Mouse (Mus musculus) myocyte (in vitro differentiated cells): ENCODE data around the gene Dmrt2. TPM values are rescaled to one million over a fixed set of nuclear protein-coding genes. Genes with fewer than 3 reads are reported as not detected.

ENCODE experiments used
- H3K27me3 ChIP-seq: one replicate; pipeline ENCODE4 v1.6.1; 2011; ENCODE audit not compliant: control insufficient read depth, insufficient read depth, insufficient read length
- H3K36me3 ChIP-seq: one replicate; pipeline ENCODE4 v1.6.1; 2011; ENCODE audit not compliant: control insufficient read depth, insufficient read depth
- H3K4me2 ChIP-seq: one replicate; pipeline ENCODE4 v1.6.1; 2011; ENCODE audit warnings: low read depth, control low read depth
- H3K4me3 ChIP-seq: one replicate; pipeline ENCODE4 v1.5.1; 2011; ENCODE audit warnings: mild to moderate bottlenecking, control low read depth, moderate library complexity
- H3K79me2 ChIP-seq: one replicate; pipeline ENCODE4 v1.6.1; 2011; ENCODE audit not compliant: control insufficient read depth, insufficient read depth
- H3ac ChIP-seq: one replicate; pipeline ENCODE4 v1.6.1; 2011; ENCODE audit not compliant: control insufficient read depth, insufficient read length
- CEBPB ChIP-seq: IDR thresholded peaks from 2 replicates; pipeline ENCODE4 v1.6.1; 2011; ENCODE audit warnings: mild to moderate bottlenecking, moderate library complexity; ENCODE audit not compliant: poor library complexity, insufficient read depth, severe bottlenecking
- E2F4 ChIP-seq: IDR thresholded peaks from one replicate; pipeline ENCODE4 v1.6.1; 2011; ENCODE audit warnings: mild to moderate bottlenecking, control low read depth, moderate library complexity; ENCODE audit not compliant: insufficient read depth
- MAX ChIP-seq: IDR thresholded peaks from one replicate; pipeline ENCODE4 v1.6.1; 2011; ENCODE audit warnings: low read depth, mild to moderate bottlenecking, control low read depth
- MYOD1 ChIP-seq, 3 experiments: IDR thresholded peaks; one replicate each; pipeline ENCODE4 v1.6.1; 2011; ENCODE audit warnings: control low read depth in 2 of 3, low read depth in 2 of 3, mild to moderate bottlenecking in 2 of 3, moderate library complexity in 1 of 3; ENCODE audit not compliant: insufficient read length in 2 of 3, control insufficient read depth in 1 of 3
- MYOG ChIP-seq, 3 experiments: IDR thresholded peaks; one replicate each; pipeline ENCODE4 v1.6.1; 2011; ENCODE audit warnings: control low read depth in 2 of 3, low read depth in 2 of 3, mild to moderate bottlenecking in 2 of 3; ENCODE audit not compliant: insufficient read length in 2 of 3, control insufficient read depth in 1 of 3, insufficient read depth in 1 of 3
- POLR2A ChIP-seq: IDR thresholded peaks from one replicate; pipeline ENCODE4 v1.6.1; 2011; ENCODE audit warnings: low read depth, mild to moderate bottlenecking, control low read depth, moderate library complexity; ENCODE audit not compliant: insufficient read length
- POLR2AphosphoS2 ChIP-seq: IDR thresholded peaks from one replicate; pipeline ENCODE4 v1.6.1; 2011; ENCODE audit warnings: low read depth, control low read depth; ENCODE audit not compliant: insufficient read length
- REST ChIP-seq: IDR thresholded peaks from one replicate; pipeline ENCODE4 v1.6.1; 2011; ENCODE audit warnings: mild to moderate bottlenecking, control low read depth, moderate library complexity; ENCODE audit not compliant: insufficient read depth, insufficient read length
- SRF ChIP-seq: IDR thresholded peaks from one replicate; pipeline ENCODE4 v1.6.1; 2011; ENCODE audit warnings: low read depth; ENCODE audit not compliant: control insufficient read depth, insufficient read length
- TCF12 ChIP-seq: IDR thresholded peaks from one replicate; pipeline ENCODE4 v1.6.1; 2011; ENCODE audit warnings: mild to moderate bottlenecking, control low read depth; ENCODE audit not compliant: poor library complexity, insufficient read depth, severe bottlenecking
- TCF3 ChIP-seq: IDR thresholded peaks from one replicate; pipeline ENCODE4 v1.6.1; 2011; ENCODE audit warnings: low read depth, control low read depth; ENCODE audit not compliant: insufficient read length
- USF1 ChIP-seq: IDR thresholded peaks from one replicate; pipeline ENCODE4 v1.6.1; 2011; ENCODE audit warnings: low read depth, mild to moderate bottlenecking, control low read depth, moderate library complexity
- polyA plus RNA-seq: library from polyadenylated mRNA; unstranded; fragments of >200 nt; fragmentation: generic; extraction: Trizol; gene quantifications from one replicate; pipeline ENCODE4 v1.2.1, GENCODE M21; 2012; ENCODE audit warnings: missing spikeins

Dmrt2 gene
- polyA plus RNA-seq, 1 experiment: 1.8 TPM

GRCm38 (mm10) chr19:25652560-25652959, 19.7 kb upstream of the Dmrt2 start:
- TF ChIP-seq TCF12: no peak
- no peak for TF ChIP-seq MYOG (IDR thresholded peaks at IDR 0.05; ENCODE audit: control insufficient read depth in 1 of 3, insufficient read depth in 1 of 3, insufficient read length in 2 of 3, low read depth in 2 of 3)
- TF ChIP-seq REST: no peak
- TF ChIP-seq POLR2A: no peak
- TF ChIP-seq USF1: no peak
- TF ChIP-seq POLR2AphosphoS2: no peak
- TF ChIP-seq E2F4: no peak
- no peak for TF ChIP-seq TCF3
- TF ChIP-seq MAX: no peak
- no peak for TF ChIP-seq SRF
- TF ChIP-seq MYOD1 (IDR thresholded peaks at IDR 0.05; ENCODE audit: control insufficient read depth in 1 of 3, insufficient read length in 2 of 3, low read depth in 2 of 3): no peak
- no peak for TF ChIP-seq CEBPB
- Histone ChIP-seq H3ac (no peak overlapping the region), H3K4me2 (no peak overlapping the region), H3K79me2 (no peaks in the 10 kb centered on the region), H3K36me3 (no peaks in the 10 kb centered on the region), H3K4me3 (no peak overlapping the region), H3K27me3 (no peaks in the 10 kb centered on the region)

GRCm38 (mm10) chr19:25654034-25654749, 18.0 kb upstream of the Dmrt2 start:
- Histone ChIP-seq H3K36me3 (no peaks in the 10 kb centered on the region), H3K4me3 (no peak overlapping the region), H3ac (no peak overlapping the region), H3K4me2 (peak overlapping the region; percentile 77), H3K27me3 (no peaks in the 10 kb centered on the region), H3K79me2 (no peaks in the 10 kb centered on the region)
- TF ChIP-seq SRF (no peak), REST (no peak), MYOD1 (IDR thresholded peaks at IDR 0.05; ENCODE audit: control insufficient read depth in 1 of 3, insufficient read length in 2 of 3, low read depth in 2 of 3) (peak in 2 of 3 experiments; percentile 77 to 87), POLR2A (no peak), TCF3 (peak; percentile 39), MAX (peak; percentile 45), USF1 (peak; percentile 39), TCF12 (peak; percentile 13), CEBPB (no peak), POLR2AphosphoS2 (no peak), MYOG (IDR thresholded peaks at IDR 0.05; ENCODE audit: control insufficient read depth in 1 of 3, insufficient read depth in 1 of 3, insufficient read length in 2 of 3, low read depth in 2 of 3) (peak; percentile 44 to 73 (median 59)), E2F4 (no peak)

- H3K4me3 ChIP-seq: no peak overlapping the region
- TF ChIP-seq MAX (no peak), MYOD1 (IDR thresholded peaks at IDR 0.05; ENCODE audit: control insufficient read depth in 1 of 3, insufficient read length in 2 of 3, low read depth in 2 of 3) (no peak), TCF12 (no peak), TCF3 (no peak), REST (no peak), MYOG (IDR thresholded peaks at IDR 0.05; ENCODE audit: control insufficient read depth in 1 of 3, insufficient read depth in 1 of 3, insufficient read length in 2 of 3, low read depth in 2 of 3) (no peak), POLR2A (no peak), SRF (no peak), POLR2AphosphoS2 (no peak), USF1 (no peak), E2F4 (no peak), CEBPB (no peak)
- no peaks in the 10 kb centered on the region for H3K27me3 ChIP-seq
- H3K79me2 ChIP-seq: no peaks in the 10 kb centered on the region
- no peak overlapping the region for H3K4me2 ChIP-seq
- no peak overlapping the region for H3ac ChIP-seq
- H3K36me3 ChIP-seq: no peaks in the 10 kb centered on the region
These were observed 6.5 kb upstream of the Dmrt2 start for GRCm38 (mm10) chr19:25665486-25666339.

GRCm38 (mm10) chr19:25667836-25668235, 4.4 kb upstream of the Dmrt2 start:
- Histone ChIP-seq H3K27me3 (no peaks in the 10 kb centered on the region), H3K4me2 (no peak overlapping the region), H3K4me3 (no peak overlapping the region), H3ac (no peak overlapping the region), H3K36me3 (no peaks in the 10 kb centered on the region), H3K79me2 (no peaks in the 10 kb centered on the region)
- no peak for TF ChIP-seq POLR2AphosphoS2
- TF ChIP-seq E2F4: no peak
- TF ChIP-seq MYOG (IDR thresholded peaks at IDR 0.05; ENCODE audit: control insufficient read depth in 1 of 3, insufficient read depth in 1 of 3, insufficient read length in 2 of 3, low read depth in 2 of 3): no peak
- TF ChIP-seq MAX: no peak
- no peak for TF ChIP-seq CEBPB
- no peak for TF ChIP-seq USF1
- no peak for TF ChIP-seq TCF3
- no peak for TF ChIP-seq SRF
- TF ChIP-seq POLR2A: no peak
- TF ChIP-seq REST: no peak
- no peak for TF ChIP-seq MYOD1 (IDR thresholded peaks at IDR 0.05; ENCODE audit: control insufficient read depth in 1 of 3, insufficient read length in 2 of 3, low read depth in 2 of 3)
- TF ChIP-seq TCF12: no peak
